Comparison of ENCODE assay signal across 8 mouse cellular contexts in genomic region chr11:101424925-101425813, GRCm38 (mm10). TPM values are rescaled to one million over a fixed set of nuclear protein-coding genes. Genes with fewer than 3 reads are reported as not detected.
DNase-seq lines count a peak whose midpoint lies in the region; ATAC-seq lines count a peak whose summit lies in the region.

Gene Rundc1 (plus strand): TSS chr11:101425085.
Gene Ptges3l (minus strand): TSS chr11:101425333.

- H3K9me3 ChIP-seq in forebrain, embryonic 14.5 days (replicated peaks; ENCODE audit: control insufficient read depth, low read length): no peaks in the 10 kb centered on the region
- no peaks in the 10 kb centered on the region for H3K9me3 ChIP-seq in neural tube, embryonic 15.5 days (replicated peaks)

- peak; percentile 95 for DNase-seq in ES-CJ7 (ENCODE audit: low read depth, low spot score)
- DNase-seq in cerebellum, adult 11 months: peak; percentile 94
- peak; percentile 98 for DNase-seq in forebrain, embryonic 14.5 days (ENCODE audit: low spot score)
- DNase-seq in heart, postnatal 14 days: peak; percentile 99 to 100
- DNase-seq in layer of hippocampus, adult 11-12 months (ENCODE audit: low spot score): peak; percentile 98
- peak; percentile 98 to 99 for DNase-seq in lung, adult 18-20 months
- DNase-seq in testis, postnatal 14 days (ENCODE audit: low spot score): peak; percentile 97

- intact Hi-C loops in heart, postnatal 14 days (cut with DNase I): no loop called here

- peak within 1 kb of the TSS; percentile 84 for H3K9ac ChIP-seq in forebrain, embryonic 14.5 days (ENCODE audit: low read length)
- H3K9ac ChIP-seq in neural tube, embryonic 15.5 days (replicated peaks): peak within 1 kb of the TSS; percentile 71

- peaks cover 22% of the 10 kb centered on the region for H3K4me1 ChIP-seq in forebrain, embryonic 14.5 days (ENCODE audit: control insufficient read depth, insufficient read depth, low read length)
- H3K4me1 ChIP-seq in neural tube, embryonic 15.5 days: peaks cover 31% of the 10 kb centered on the region

- H3K36me3 ChIP-seq in forebrain, embryonic 14.5 days (ENCODE audit: control insufficient read depth, insufficient read depth, low read length): peaks cover 11% of the 10 kb centered on the region
- peaks cover 11% of the 10 kb centered on the region for H3K36me3 ChIP-seq in neural tube, embryonic 15.5 days

- peak within 1 kb of the TSS; percentile 75 for H3K27ac ChIP-seq in forebrain, embryonic 14.5 days (ENCODE audit: low read depth, low read length)
- H3K27ac ChIP-seq in neural tube, embryonic 15.5 days (replicated peaks): peak within 1 kb of the TSS; percentile 93

- H3K4me2 ChIP-seq in forebrain, embryonic 14.5 days (ENCODE audit: low read length): peak within 1 kb of the TSS; percentile 89
- peak within 1 kb of the TSS; percentile 83 for H3K4me2 ChIP-seq in neural tube, embryonic 15.5 days

- under 1% methylated on average over 69 of the region's 81 CpGs for WGBS in forebrain, embryonic 14.5 days
- WGBS in neural tube, embryonic 15.5 days: under 1% methylated on average over 80 of the region's 81 CpGs

- peak; percentile 96 for ATAC-seq in forebrain, embryonic 14.5 days
- ATAC-seq in neural tube, embryonic 15.5 days (ENCODE audit: low FRiP score): peak; percentile 94

- peak within 1 kb of the TSS; percentile 94 for H3K4me3 ChIP-seq in forebrain, embryonic 14.5 days (ENCODE audit: low read depth, low read length)
- H3K4me3 ChIP-seq in neural tube, embryonic 15.5 days (replicated peaks): peak within 1 kb of the TSS; percentile 72

- H3K27me3 ChIP-seq in forebrain, embryonic 14.5 days (replicated peaks; ENCODE audit: control insufficient read depth, insufficient read depth, low read length): no peaks in the 10 kb centered on the region
- no peaks in the 10 kb centered on the region for H3K27me3 ChIP-seq in neural tube, embryonic 15.5 days (replicated peaks)

RNA-seq across cellular contexts. Expression of gene Rundc1, which starts in this region (rescaled TPM):
- 14.7 and 21.2 TPM in 2 replicates for polyA plus RNA-seq in forebrain, embryonic 14.5 days (2014; fragmentation: Nextera tagmentation; extraction: Ambion mirVana)
- total RNA-seq in heart, postnatal 14 days (2021): 10 to 100 TPM; 10.8 to 11.1 TPM
- 28.7 and 29.0 TPM in 2 replicates for polyA plus RNA-seq in neural tube, embryonic 15.5 days (2015; fragmentation: Nextera tagmentation; extraction: Ambion mirVana)

RNA-seq across cellular contexts. Expression of gene Ptges3l, which starts in this region (rescaled TPM):
- 1.2 TPM in 2 replicates for polyA plus RNA-seq in forebrain, embryonic 14.5 days (2014; fragmentation: Nextera tagmentation; extraction: Ambion mirVana)
- 10 to 100 TPM; 60.2 to 61.2 TPM for total RNA-seq in heart, postnatal 14 days (2021)
- 4.3 and 4.5 TPM in 2 replicates for polyA plus RNA-seq in neural tube, embryonic 15.5 days (2015; fragmentation: Nextera tagmentation; extraction: Ambion mirVana)

Comparison
In these comparisons a context has a peak if more than half of its experiments do, and no peak if none do; other contexts are left out.
1. Peak in every context shown above with its lines: DNase-seq, ATAC-seq, H3K4me3 ChIP-seq and H3K27ac ChIP-seq.